Mouse (Mus musculus): ENCODE measurements around the gene Hist2h2ab.

DNA sequence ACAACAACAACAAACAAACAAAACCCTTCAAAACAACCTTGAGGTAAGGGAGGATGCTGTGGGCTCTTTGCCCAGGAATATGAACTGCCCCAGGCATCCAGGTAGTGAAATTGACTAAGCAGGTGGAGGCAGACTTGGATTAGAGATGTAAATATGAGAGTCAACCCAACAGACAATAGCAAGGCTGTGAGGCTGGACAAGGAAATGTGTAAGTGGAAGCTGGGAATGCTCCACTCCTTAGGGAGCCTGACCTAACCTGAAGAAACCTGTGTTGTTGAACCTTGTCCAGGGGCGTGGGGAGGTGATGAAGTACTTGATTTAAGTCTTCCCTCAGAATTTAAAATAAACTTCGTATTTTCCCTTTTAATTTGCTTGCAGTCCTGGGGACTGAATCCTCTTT lies 40.8 kb upstream of the Hist2h2ab start:
- TF ChIP-seq CTCF (IDR thresholded peaks at IDR 0.05; ENCODE audit: borderline replicate concordance, insufficient read depth, low read length) = no peak
- 0 out of 2 replicates have a peak, but pooled peaks have one; percentile 11 for TF ChIP-seq POLR2A (IDR thresholded peaks at IDR 0.05; ENCODE audit: low read depth, low read length)

Measured in embryonic fibroblast, embryonic 13.5 days (primary cell).